ENCODE assay signal across 8 mouse cellular contexts in the genomic region with DNA sequence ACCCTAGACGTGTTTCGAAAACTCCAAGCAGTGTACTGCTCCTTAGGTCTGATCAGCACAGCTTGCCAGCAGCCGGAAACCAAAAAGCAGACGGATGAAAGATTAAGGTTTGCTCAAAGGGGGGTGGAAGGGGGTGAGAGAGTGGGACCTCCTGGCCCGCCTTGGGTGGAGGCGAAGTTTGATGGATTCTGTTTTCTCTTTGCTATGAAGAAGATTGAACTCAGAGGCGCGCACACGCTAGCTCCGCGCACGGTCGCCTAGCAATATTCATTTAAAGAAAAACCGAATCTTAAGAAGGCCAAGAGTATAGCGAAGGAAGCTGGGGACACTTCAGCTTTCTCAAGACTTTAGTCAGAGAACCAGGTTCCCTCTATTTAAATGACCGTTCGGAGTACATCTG. TPM values are rescaled to one million over a fixed set of nuclear protein-coding genes. Genes with fewer than 3 reads are reported as not detected.
A peak's percentile ranks its signal among the peaks of the same experiment; 100 is the strongest.
DNase-seq lines count a peak whose midpoint lies in the region; ATAC-seq and TF ChIP-seq lines count a peak whose summit lies in the region.

TSS of gene Mrpl1 (plus strand) at position 35 of the 400 bp plus-strand sequence.

- no peak for TF ChIP-seq EP300 in liver, embryonic 14.5 days (IDR thresholded peaks at IDR 0.05; ENCODE audit: low read depth)

- H3K9ac ChIP-seq in heart, embryonic 13.5 days = peak within 1 kb of the TSS; percentile 92
- peak within 1 kb of the TSS; percentile 86 for H3K9ac ChIP-seq in liver, embryonic 14.5 days (replicated peaks)

- H3K4me1 ChIP-seq in G1E (ENCODE audit: insufficient read depth, low read depth, low read length) = peaks cover 28% of the 10 kb centered on the region
- peaks cover 27% of the 10 kb centered on the region for H3K4me1 ChIP-seq in erythroblast, embryonic 14.5 days (ENCODE audit: control insufficient read depth)
- peaks cover 30% of the 10 kb centered on the region for H3K4me1 ChIP-seq in heart, embryonic 13.5 days
- H3K4me1 ChIP-seq in liver, embryonic 14.5 days (replicated peaks; ENCODE audit: control insufficient read depth in 2 of 2, insufficient read depth in 2 of 2, low read length in 1 of 2) = peaks cover 3 to 11% of the 10 kb centered on the region in 2 experiments

- ATAC-seq in G1E (ENCODE audit: extremely low read depth, insufficient number of reproducible peaks, low FRiP score, poor library complexity, severe bottlenecking) = peak; percentile 17; the same call in 1 of the 2 replicates
- no peak for ATAC-seq in heart, embryonic 13.5 days (ENCODE audit: extremely low read depth, insufficient number of reproducible peaks, low FRiP score, low TSS enrichment)
- ATAC-seq in liver, embryonic 14.5 days (ENCODE audit: insufficient read depth) = peak; percentile 75

- H3K4me2 ChIP-seq in heart, embryonic 13.5 days = peak within 1 kb of the TSS; percentile 89
- peak within 1 kb of the TSS; percentile 92 for H3K4me2 ChIP-seq in liver, embryonic 14.5 days (ENCODE audit: low read depth)

- WGBS in heart, embryonic 13.5 days = 3% methylated on average over 17 of the region's 17 CpGs
- WGBS in liver, embryonic 14.5 days (ENCODE audit: insufficient replicate concordance) = under 1% methylated on average over 17 of the region's 17 CpGs

- TF ChIP-seq POLR2A in brain, embryonic 14.5 days (IDR thresholded peaks at IDR 0.05; ENCODE audit: borderline replicate concordance, extremely low read depth, insufficient read depth, insufficient read length, poor library complexity, severe bottlenecking) = no peak

- peak; percentile 7 for DNase-seq in G1E (ENCODE audit: low spot score)
- DNase-seq in brain, embryonic 14.5 days (ENCODE audit: low read depth) = peak; percentile 65
- DNase-seq in kidney, postnatal 25 days = peak; percentile 25 to 41
- DNase-seq in liver, embryonic 14.5 days (ENCODE audit: low read depth in 3 of 3, low spot score in 3 of 3) = peak in 2 of 3 experiments; percentile 25 to 45
- peak; percentile 45 to 57 for DNase-seq in natural killer cell, adult 2 months (ENCODE audit: low spot score in 2 of 2)
- peak; percentile 75 for DNase-seq in thymus, postnatal 14 days

- H3K27ac ChIP-seq in heart, embryonic 13.5 days (replicated peaks) = peak within 1 kb of the TSS; percentile 74
- H3K27ac ChIP-seq in liver, embryonic 14.5 days = peak within 1 kb of the TSS; percentile 74

- H3K36me3 ChIP-seq in G1E (replicated peaks) = peaks cover 21% of the 10 kb centered on the region
- peaks cover 11% of the 10 kb centered on the region for H3K36me3 ChIP-seq in erythroblast, embryonic 14.5 days (ENCODE audit: control insufficient read depth)
- H3K36me3 ChIP-seq in heart, embryonic 13.5 days = peaks cover 17% of the 10 kb centered on the region
- H3K36me3 ChIP-seq in liver, embryonic 14.5 days (replicated peaks; ENCODE audit: control insufficient read depth, insufficient read depth, low read depth) = 0 out of 2 replicates have a peak, but pooled peaks cover 4% of the 10 kb centered on the region

- no peak for TF ChIP-seq CTCF in G1E (IDR thresholded peaks at IDR 0.05; ENCODE audit: low read depth, low read length)
- no peak for TF ChIP-seq CTCF in brain, embryonic 14.5 days (IDR thresholded peaks at IDR 0.05; ENCODE audit: borderline replicate concordance, extremely low read depth, insufficient read depth, insufficient read length)
- no peak for TF ChIP-seq CTCF in liver, embryonic 14.5 days (IDR thresholded peaks at IDR 0.05; ENCODE audit: low read depth)

- H3K27me3 ChIP-seq in G1E (ENCODE audit: insufficient read depth, low read length) = no peaks in the 10 kb centered on the region
- no peaks in the 10 kb centered on the region for H3K27me3 ChIP-seq in erythroblast, embryonic 14.5 days (ENCODE audit: control insufficient read depth)
- no peaks in the 10 kb centered on the region for H3K27me3 ChIP-seq in heart, embryonic 13.5 days (replicated peaks)
- H3K27me3 ChIP-seq in liver, embryonic 14.5 days (ENCODE audit: control insufficient read depth, insufficient read depth, low read length) = no peaks in the 10 kb centered on the region

- H3K4me3 ChIP-seq in G1E (ENCODE audit: low read depth, low read length) = peak within 1 kb of the TSS; percentile 73
- H3K4me3 ChIP-seq in erythroblast, embryonic 14.5 days (replicated peaks) = peak within 1 kb of the TSS; percentile 70
- H3K4me3 ChIP-seq in heart, embryonic 13.5 days = peak within 1 kb of the TSS; percentile 96
- peak within 1 kb of the TSS; percentile 92 to 94 for H3K4me3 ChIP-seq in liver, embryonic 14.5 days (ENCODE audit: insufficient read depth in 1 of 2, low read depth in 2 of 2, low read length in 2 of 2)

- H3K9me3 ChIP-seq in G1E (replicated peaks) = no peaks in the 10 kb centered on the region
- no peaks in the 10 kb centered on the region for H3K9me3 ChIP-seq in erythroblast, embryonic 14.5 days (ENCODE audit: control insufficient read depth, low read length)
- H3K9me3 ChIP-seq in heart, embryonic 13.5 days = no peaks in the 10 kb centered on the region
- H3K9me3 ChIP-seq in liver, embryonic 14.5 days (ENCODE audit: control insufficient read depth, low read length) = no peaks in the 10 kb centered on the region

RNA-seq across cellular contexts. Expression of gene Mrpl1, which starts in this region (rescaled TPM):
- total RNA-seq in G1E (2014; fragmentation: Nextera tagmentation) (42.5 and 46.2 TPM in 2 replicates), G1E (2017) (41.9 and 50.9 TPM in 2 replicates)
- polyA plus RNA-seq in G1E (2012) = 2.6 and 3.1 TPM in 2 replicates
- polyA plus RNA-seq in brain, embryonic 14.5 days (2012; rRNA removed) = 9.1 and 9.3 TPM in 2 replicates
- polyA plus RNA-seq in erythroblast, embryonic 14.5 days (2012) = 0.20 and 0.26 TPM in 2 replicates
- 18.7 and 20.4 TPM in 2 replicates for polyA plus RNA-seq in heart, embryonic 13.5 days (2015; fragmentation: Nextera tagmentation; extraction: Ambion mirVana)
- 3.4 and 6.0 TPM in 2 replicates for polyA plus RNA-seq in liver, embryonic 14.5 days (2012; rRNA removed)
- 14.7 and 15.6 TPM in 2 replicates for polyA plus RNA-seq in liver, embryonic 14.5 days (2014; fragmentation: Nextera tagmentation; extraction: Ambion mirVana)

Comparison
In these comparisons a context has a peak if more than half of its experiments do, and no peak if none do; other contexts are left out.
1. DNase-seq: peak in every context shown above with its lines; median percentile 75 in thymus, postnatal 14 days; 65 in brain, embryonic 14.5 days; 51 in natural killer cell, adult 2 months; 35 in liver, embryonic 14.5 days; 33 in kidney, postnatal 25 days; 7 in G1E.